Mouse (Mus musculus): ENCODE results near the gene Serpinf2.
"Not testable (repeated sequence)": the region's sequence is repeated elsewhere in the genome, so short reads cannot be mapped to it uniquely, and the experiment has no call there.

Serpinf2 gene

GRCm38 (mm10) chr11:75459751-75460102 lies 20.3 kb upstream of the Serpinf2 start:
- no peak for DNase-seq (ENCODE audit: low spot score in 2 of 2)

GRCm38 (mm10) chr11:75459141-75459711 lies 19.8 kb upstream of the Serpinf2 start:
- DNase-seq (ENCODE audit: low spot score in 2 of 2), result no peak

GRCm38 (mm10) chr11:75458628-75459041 lies 19.2 kb upstream of the Serpinf2 start:
- DNase-seq (ENCODE audit: low spot score in 2 of 2), result no peak

GRCm38 (mm10) chr11:75458169-75458568 lies 18.8 kb upstream of the Serpinf2 start:
- peak in 1 of 2 experiments; percentile 52 for DNase-seq (ENCODE audit: low spot score in 2 of 2)

GRCm38 (mm10) chr11:75456440-75456871 lies 17.1 kb upstream of the Serpinf2 start:
- DNase-seq (ENCODE audit: low spot score in 2 of 2), result no peak

GRCm38 (mm10) chr11:75455971-75456370 lies 16.6 kb upstream of the Serpinf2 start:
- not testable (repeated sequence) for DNase-seq (ENCODE audit: low spot score in 2 of 2)

DNA sequence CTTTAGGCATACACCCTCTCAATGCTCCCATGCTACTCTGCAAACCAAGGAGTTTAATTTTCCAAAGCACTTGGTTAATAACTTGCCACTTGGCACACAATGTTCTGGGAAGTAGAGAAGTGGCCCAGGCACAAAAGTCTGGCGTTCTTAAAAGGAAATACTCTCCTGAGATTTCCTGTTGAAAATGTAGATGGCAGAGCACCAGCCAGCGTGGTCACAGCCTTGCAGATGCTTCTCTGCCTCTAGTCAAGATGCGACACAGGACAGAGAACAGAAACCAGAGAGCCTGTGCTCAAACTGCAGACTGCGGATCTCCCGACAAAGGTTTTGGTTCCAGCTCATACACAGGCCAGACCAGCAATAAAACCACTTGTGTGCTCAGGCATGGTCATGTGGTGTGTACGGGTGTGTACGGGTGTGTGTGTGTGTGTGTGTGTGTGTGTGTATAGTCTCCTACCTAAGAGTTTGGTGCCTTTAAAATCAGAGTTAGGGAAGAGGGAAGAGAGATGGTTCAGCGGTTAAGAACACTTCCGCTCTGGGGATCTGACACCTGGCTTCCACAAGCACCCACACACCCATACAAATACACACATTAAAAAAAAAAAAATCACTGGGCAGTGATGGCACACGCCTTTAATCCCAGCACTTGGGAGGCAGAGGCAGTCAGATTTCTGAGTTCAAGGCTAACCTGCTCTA lies 15.8 kb upstream of the Serpinf2 start:
- peak in 1 of 2 experiments; percentile 20 for DNase-seq (ENCODE audit: low spot score in 2 of 2)

DNA sequence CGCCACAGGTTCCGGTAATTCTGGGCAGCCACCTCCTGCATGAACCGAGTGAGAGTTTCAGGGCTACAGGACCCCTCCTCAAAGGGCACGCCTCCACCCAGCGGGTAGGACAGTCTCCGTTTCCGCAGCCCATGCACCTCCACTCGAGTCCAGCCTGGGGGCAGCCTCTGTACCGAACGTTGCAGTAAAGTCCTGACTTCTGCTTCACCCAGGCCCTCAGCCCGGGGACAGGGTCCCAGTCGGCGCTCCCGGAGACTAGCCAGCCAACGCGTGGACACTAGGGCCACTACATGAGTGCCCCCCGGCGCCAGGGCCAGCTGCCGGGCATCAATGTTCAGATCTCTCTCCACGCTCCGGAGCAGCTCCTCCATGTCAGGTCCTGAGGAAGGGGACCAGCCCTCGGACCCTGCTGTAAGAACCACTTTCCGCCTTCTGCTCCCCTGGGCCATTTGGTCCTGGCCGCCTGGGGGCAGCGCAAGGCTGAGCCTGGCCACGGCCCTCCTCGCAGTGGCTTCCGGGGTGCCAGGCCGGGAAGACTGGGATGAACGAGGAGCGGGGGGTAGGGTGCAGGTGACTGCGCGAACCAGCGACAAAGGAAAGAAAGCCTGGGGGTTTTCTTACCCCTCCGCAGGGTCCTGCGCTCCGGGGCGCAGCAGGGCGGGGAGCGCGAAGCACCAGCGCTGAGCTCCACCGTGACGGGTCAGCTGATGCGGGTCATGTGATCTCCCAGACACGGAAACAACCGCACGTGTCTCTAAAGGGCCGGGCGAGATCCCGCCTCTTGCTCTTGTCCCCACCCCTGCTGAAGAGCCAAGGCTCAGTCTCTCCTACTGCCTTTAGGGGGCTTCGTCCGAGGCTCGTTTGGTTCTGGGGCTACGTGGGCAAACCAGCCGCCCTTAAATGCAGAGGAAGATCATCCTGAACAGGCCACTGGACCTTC lies 14.9 kb upstream of the Serpinf2 start, which contains the start of gene Wdr81:
Gene Wdr81 (minus strand): TSS at position 727 of the 940 bp plus-strand sequence.
- peak; percentile 70 to 80 for DNase-seq (ENCODE audit: low spot score in 2 of 2)

DNA sequence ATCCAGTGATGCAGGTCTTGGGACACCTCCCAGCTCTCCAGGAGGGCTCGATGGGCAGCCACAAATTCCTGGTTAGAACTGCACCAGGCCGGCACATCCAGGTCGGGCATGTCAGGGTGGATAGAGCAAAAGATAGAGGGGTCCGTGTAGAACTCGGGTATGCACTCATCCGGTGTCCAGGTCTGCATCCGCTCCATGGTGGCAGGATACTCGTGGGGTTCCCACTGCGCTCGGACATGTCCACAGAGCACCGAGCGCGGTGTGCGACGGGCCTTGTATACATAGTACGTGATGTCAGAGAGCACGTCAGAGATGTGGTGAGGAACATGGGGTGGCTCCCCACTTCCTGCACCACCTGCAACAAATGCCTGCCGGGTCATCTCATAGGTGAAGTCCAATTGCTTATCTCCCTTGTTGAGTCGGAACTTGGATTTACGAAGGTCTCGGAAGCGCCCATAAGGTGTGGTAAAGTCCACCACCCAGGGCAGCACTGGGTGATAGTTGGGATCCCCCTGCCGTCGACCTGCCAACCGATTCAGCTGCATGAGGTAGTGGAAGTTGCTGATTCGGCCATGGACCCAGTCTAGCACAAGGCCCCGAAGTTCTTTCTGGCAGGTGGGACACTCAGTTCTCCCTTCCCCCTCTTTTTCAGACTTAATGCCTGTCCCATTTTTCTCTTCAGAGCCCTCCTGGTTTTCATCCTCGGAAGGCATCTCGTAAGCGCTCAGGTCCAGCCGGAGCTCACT lies 13.6 kb upstream of the Serpinf2 start:
- DNase-seq (ENCODE audit: low spot score in 2 of 2), result no peak

- DNase-seq (ENCODE audit: low spot score in 2 of 2), result no peak
Observed at GRCm38 (mm10) chr11:75452081-75452480, 12.7 kb upstream of the Serpinf2 start.

- DNase-seq (ENCODE audit: low spot score in 2 of 2), result no peak
Observed at GRCm38 (mm10) chr11:75450936-75451335, 11.5 kb upstream of the Serpinf2 start.

DNA sequence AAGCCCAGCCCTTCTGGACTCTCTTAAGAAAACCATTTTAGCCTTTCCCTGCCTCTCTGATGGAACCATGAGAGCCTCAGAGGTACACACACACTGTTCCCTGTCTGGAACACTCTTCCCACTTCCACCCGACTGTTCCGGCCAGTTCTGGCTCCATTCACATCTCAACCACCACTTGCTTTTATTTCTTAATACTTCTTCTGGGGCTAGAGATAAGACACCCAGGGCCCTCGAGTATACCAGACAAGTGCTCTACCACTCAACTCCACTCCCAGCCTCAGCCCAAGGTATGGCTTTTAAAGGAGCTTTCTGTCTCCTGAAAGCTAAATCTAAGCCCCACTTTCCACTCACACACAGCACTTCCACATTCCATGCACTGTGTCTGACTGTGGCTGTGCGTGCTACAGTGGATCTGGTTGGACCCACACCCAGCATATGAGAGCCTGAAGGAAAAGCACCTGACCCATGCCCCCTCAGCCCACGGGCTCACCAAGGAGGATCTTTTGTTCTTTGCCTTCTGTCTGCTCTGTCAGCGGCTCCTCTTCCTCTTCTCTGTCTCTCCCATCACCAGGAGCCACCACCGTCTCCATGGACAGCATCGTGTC lies 11.0 kb upstream of the Serpinf2 start:
- DNase-seq (ENCODE audit: low spot score in 2 of 2), result no peak

GRCm38 (mm10) chr11:75449695-75450094 lies 10.3 kb upstream of the Serpinf2 start:
- peak; percentile 70 to 73 for DNase-seq (ENCODE audit: low spot score in 2 of 2)

GRCm38 (mm10) chr11:75448575-75448974 lies 9.2 kb upstream of the Serpinf2 start:
- DNase-seq (ENCODE audit: low spot score in 2 of 2), result no peak

DNA sequence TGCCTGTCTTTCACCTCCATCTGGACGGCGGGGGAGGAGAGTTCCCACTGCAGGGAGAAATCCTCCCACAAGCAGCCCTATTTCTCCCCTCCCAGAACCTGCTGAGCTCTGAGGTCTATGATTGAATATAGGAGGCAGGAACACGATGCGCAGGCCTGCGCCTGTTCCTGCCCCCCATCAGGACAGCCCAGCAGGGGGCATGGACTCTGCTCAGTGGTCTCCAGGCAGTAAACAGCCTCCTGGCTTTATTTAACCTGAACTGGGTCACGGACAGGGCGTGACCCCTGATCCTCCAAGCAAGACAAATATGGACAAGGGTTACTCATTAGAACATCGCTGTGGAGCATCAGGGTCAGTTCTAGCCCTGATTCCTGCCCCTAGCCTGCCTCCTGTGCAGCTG lies 4.3 kb upstream of the Serpinf2 start:
- no peak for DNase-seq (ENCODE audit: low spot score in 2 of 2)

DNA sequence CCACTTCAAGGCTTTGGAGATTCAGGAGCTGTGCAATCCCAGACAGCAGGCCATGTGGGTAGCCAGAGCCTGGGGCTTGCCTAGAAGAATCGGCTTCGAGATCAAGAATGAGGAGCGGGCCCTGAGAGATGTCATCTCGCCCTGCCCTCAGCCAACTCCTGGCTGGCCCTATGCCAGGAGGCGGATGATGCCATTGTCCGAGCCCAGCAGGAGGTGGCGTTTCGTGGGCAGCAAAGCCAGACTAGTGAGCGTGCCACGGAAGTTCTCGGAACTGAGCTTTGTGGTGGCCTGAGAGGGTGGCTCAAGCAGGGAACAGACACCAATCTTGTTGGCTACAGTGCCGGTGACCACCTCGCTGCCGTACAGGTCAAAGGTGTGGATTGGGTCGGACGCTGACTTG lies 2.2 kb upstream of the Serpinf2 start:
- no peak for DNase-seq (ENCODE audit: low spot score in 2 of 2)

DNA sequence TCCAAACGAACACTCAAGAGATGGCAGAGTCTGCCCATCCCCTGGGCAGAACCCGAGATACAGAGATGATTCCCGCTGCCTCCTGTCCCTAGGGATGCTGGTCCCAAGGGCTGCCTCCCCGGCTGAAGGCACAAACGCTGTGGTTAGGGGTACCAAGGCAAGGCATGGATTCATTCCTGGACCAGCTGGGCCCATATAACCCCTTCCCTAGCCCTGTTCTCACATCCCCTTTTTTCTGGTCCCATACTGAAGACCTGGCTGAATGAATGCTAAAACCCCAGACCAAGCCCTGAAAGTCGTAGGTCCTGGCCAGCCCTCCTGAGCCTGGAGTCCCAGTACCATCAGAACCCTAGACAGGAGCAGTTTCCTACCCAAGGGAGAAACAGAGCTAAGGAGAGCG lies 1.6 kb upstream of the Serpinf2 start:
- DNase-seq (ENCODE audit: low spot score in 2 of 2), result no peak

- no peak for DNase-seq (ENCODE audit: low spot score in 2 of 2)
Observed at GRCm38 (mm10) chr11:75439951-75440350, 560 bp upstream of the Serpinf2 start.

GRCm38 (mm10) chr11:75438804-75439203 lies 587 bp downstream of the Serpinf2 start:
- DNase-seq (ENCODE audit: low spot score in 2 of 2), result no peak

GRCm38 (mm10) chr11:75438194-75438593 lies 1.2 kb downstream of the Serpinf2 start:
- DNase-seq (ENCODE audit: low spot score in 2 of 2), result no peak

GRCm38 (mm10) chr11:75434138-75434537 lies 5.3 kb downstream of the Serpinf2 start:
- DNase-seq (ENCODE audit: low spot score in 2 of 2), result no peak

Data from spleen, postnatal 14 days (tissue).